Mouse (Mus musculus) stomach, embryonic 14.5 days (tissue): Measurements from ENCODE around the gene Dip2b. TPM values are rescaled to one million over a fixed set of nuclear protein-coding genes. Genes with fewer than 3 reads are reported as not detected.

Experiments
- ATAC-seq: fragments of 200-750 bp; cut with Nextera tagmentation; 2 replicates; pipeline ENCODE4 v1.8.0; 2017; ENCODE audit warnings: low read depth, moderate TSS enrichment; ENCODE audit not compliant: insufficient number of reproducible peaks, insufficient read depth, low FRiP score
- H3K27ac ChIP-seq: fragments of 300-500 bp; sonication (generic); 2 replicates; pipeline ENCODE4 v1.5.1; 2014; ENCODE audit warnings: mild to moderate bottlenecking, low read length, moderate library complexity, mixed read lengths
- H3K27me3 ChIP-seq: fragments of 300-500 bp; sonication (generic); 2 replicates; pipeline ENCODE4 v1.6.1; 2014; ENCODE audit warnings: low read length, control low read depth, mixed read lengths; ENCODE audit not compliant: control insufficient read depth, insufficient read depth
- H3K36me3 ChIP-seq: fragments of 300-500 bp; sonication (generic); 2 replicates; pipeline ENCODE4 v1.6.1; 2014; ENCODE audit warnings: mild to moderate bottlenecking, control low read depth, low read length, moderate library complexity, mixed read lengths; ENCODE audit not compliant: control insufficient read depth, insufficient read depth
- H3K4me1 ChIP-seq: fragments of 300-500 bp; sonication (generic); 2 replicates; pipeline ENCODE4 v1.6.1; 2014; ENCODE audit warnings: low read length, control low read depth, mixed read lengths; ENCODE audit not compliant: control insufficient read depth, insufficient read depth
- H3K4me2 ChIP-seq: fragments of 300-500 bp; sonication (generic); replicated peaks from 2 replicates; pipeline ENCODE4 v1.6.1; 2014; ENCODE audit warnings: low read depth, low read length, control low read depth
- H3K4me3 ChIP-seq: fragments of 300-500 bp; sonication (generic); 2 replicates; pipeline ENCODE4 v1.5.1; 2014; ENCODE audit warnings: low read depth, low read length, control low read depth
- H3K9ac ChIP-seq: fragments of 300-500 bp; sonication (generic); replicated peaks from 2 replicates; pipeline ENCODE4 v1.6.1; 2014; ENCODE audit warnings: low read depth, mild to moderate bottlenecking, control low read depth, low read length, moderate library complexity, mixed read lengths
- H3K9me3 ChIP-seq: fragments of 300-500 bp; sonication (generic); 2 replicates; pipeline ENCODE4 v1.6.1; 2016; ENCODE audit warnings: low read depth, low read length, control low read depth; ENCODE audit not compliant: control insufficient read depth
- WGBS: fragments of 180-500 bp; shearing (Covaris S2); extraction: QIAGEN DNeasy Blood & Tissue Kit; methylation state at CpG from one replicate; pipeline ENCODE4 v1.1.7; 2014; 5-methylcytosine and 5-hydroxymethylcytosine counted together
- polyA plus RNA-seq: library from polyadenylated mRNA; unstranded; fragments of >200 nt; fragmentation: Nextera tagmentation; extraction: Ambion mirVana; gene quantifications from 2 replicates; pipeline ENCODE4 v1.2.1, GENCODE M21; 2014

Dip2b gene
- polyA plus RNA-seq, 1 experiment from 2014 or later = 18.2 TPM

DNA sequence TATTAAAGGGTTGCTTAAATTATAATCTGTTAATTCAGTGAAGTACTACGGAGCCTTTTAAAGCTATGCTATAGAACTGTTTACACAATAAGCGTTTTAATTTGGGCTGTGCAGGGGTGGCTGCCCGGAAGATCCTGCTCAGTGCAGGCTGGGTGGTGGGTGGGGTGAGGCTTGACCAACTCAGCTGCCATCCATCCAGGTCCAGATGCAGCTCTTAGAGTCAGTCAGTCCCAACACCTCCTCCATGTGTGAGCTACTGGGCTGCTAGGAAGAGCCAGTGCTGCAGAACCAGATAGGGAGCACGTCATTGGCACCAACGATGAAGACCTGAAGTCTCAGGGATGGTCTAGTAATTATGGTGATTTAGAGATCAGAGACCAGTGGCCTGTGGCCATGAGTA, 101.2 kb downstream of the Dip2b start:
- no peak for ATAC-seq
- no peak overlapping the region for H3K27ac ChIP-seq
- H3K36me3 ChIP-seq = no peaks in the 10 kb centered on the region; the same call in 1 of the 2 replicates
- no peak overlapping the region for H3K4me2 ChIP-seq
- H3K9ac ChIP-seq = no peak overlapping the region
- no peaks in the 10 kb centered on the region for H3K27me3 ChIP-seq
- WGBS = 79% methylated on average over 5 of the region's 5 CpGs
- no peak overlapping the region for H3K4me3 ChIP-seq
- H3K4me1 ChIP-seq = no peaks in the 10 kb centered on the region
- H3K9me3 ChIP-seq = no peaks in the 10 kb centered on the region

DNA sequence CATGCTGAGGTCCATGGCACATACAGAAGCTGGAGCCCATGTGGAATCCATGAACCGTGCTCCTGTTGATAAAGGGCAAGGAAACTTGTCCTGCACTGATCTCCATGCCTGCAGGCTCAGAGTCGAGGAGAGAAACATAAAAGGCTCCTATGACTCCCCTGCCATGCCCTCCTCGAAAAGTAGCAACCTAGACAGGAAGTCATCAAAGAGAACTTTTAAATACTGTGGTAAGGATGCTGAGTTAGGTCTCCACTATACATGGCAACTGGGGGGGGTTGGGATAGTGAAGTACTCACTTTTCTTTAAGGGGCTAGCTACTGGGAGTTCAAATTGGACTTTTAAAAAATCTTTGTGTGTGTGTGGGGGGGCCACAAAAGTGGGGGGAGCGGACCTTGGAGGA, 102.0 kb downstream of the Dip2b start:
- no peak overlapping the region for H3K4me3 ChIP-seq
- no peaks in the 10 kb centered on the region for H3K27me3 ChIP-seq
- no peak overlapping the region for H3K27ac ChIP-seq
- no peaks in the 10 kb centered on the region; the same call in 1 of the 2 replicates for H3K36me3 ChIP-seq
- ATAC-seq = no peak
- no peak overlapping the region for H3K4me2 ChIP-seq
- no peak overlapping the region for H3K9ac ChIP-seq
- H3K4me1 ChIP-seq = no peaks in the 10 kb centered on the region; the same call in 1 of the 2 replicates
- WGBS = 70% methylated on average over 4 of the region's 4 CpGs
- no peaks in the 10 kb centered on the region for H3K9me3 ChIP-seq

DNA sequence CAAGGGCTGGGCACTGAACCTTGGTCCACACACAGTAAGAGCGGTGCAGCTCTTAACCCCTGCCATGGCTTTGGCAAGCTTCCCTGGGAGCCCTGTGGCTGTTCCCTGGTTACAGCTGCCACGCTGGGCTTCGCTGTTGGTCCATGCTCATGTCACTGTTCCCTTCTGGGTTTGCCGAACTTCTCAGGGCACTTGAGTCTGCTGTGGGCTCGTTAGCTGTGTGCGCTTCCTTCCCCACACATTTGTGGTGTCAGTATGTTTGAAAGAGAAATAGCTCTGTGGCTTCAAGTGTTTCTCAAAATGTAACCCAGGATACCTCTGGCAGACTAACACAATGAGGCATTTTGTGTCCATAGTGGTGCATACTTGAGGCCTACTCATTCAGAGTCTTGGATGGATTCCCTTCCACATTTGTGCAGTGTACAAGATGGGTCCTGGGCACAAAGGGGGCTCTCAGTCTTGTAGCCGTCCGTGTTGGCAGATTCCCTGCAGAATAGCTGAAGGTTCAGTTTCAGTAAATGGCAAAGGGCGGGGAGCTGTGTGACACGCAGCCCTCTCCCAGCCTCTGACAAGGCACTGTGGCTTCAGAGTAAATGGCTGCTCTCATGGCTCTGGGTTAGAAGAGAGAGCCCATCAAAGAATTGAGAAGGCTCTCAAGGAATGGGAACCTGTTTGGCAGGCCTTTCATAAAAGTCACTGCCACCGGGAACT, 104.8 kb downstream of the Dip2b start:
- WGBS = 82% methylated on average over 11 of the region's 11 CpGs
- no peaks in the 10 kb centered on the region for H3K9me3 ChIP-seq
- no peaks in the 10 kb centered on the region for H3K27me3 ChIP-seq
- H3K36me3 ChIP-seq = no peaks in the 10 kb centered on the region; the same call in 1 of the 2 replicates
- no peak overlapping the region for H3K4me2 ChIP-seq
- H3K4me3 ChIP-seq = no peak overlapping the region
- no peak overlapping the region for H3K9ac ChIP-seq
- ATAC-seq = no peak
- H3K4me1 ChIP-seq = no peaks in the 10 kb centered on the region; the same call in 1 of the 2 replicates
- H3K27ac ChIP-seq = no peak overlapping the region

DNA sequence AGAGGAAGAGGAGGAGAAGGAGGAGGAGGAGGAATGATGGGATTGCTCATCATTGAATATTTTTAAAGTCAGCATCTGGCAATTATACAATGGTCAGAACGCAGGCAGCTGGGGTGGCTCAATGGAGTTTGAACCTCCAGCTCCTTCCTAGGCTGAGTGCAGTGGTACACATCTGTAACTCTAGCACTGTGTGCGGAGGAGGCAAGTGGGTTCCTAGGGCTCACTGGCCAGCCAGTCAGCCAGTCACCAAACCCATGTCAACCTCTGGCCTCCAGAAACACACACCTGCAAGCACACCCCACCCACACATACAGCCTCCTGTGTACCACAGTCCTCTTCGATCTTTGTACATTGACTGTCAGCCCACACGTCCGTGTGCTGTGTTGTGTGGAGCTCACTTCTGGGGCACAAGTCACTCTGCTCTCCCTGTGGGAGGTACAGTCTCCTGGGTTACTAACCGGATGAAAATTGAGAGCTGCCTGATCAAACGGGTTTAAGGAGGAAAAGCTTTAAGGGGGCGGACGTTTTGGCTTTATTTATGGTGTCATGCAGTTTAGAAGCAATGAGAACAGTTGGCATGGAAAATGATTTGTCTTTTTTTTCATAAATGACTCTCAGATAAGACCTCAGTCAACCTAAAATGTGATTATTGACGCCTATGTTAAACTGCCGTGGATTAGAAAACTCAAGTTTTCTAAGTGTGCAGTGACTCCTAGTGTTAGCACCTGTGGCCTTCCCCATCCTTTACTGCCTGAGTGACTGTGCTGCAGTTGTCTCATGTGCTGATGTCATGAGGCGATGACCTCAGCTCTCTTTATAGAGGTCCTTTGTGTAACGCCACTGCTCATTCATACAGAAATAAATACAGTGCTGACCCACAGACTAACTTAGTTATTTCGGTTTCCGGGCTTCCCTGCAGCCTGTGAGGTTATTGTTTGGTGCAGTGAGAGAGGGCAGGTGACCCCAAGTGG, 106.7 kb downstream of the Dip2b start:
- H3K9ac ChIP-seq = no peak overlapping the region
- 57% methylated on average over 15 of the region's 15 CpGs for WGBS
- H3K4me3 ChIP-seq = no peak overlapping the region
- H3K4me1 ChIP-seq = no peaks in the 10 kb centered on the region; the same call in 1 of the 2 replicates
- no peaks in the 10 kb centered on the region for H3K9me3 ChIP-seq
- no peak overlapping the region for H3K27ac ChIP-seq
- H3K36me3 ChIP-seq = no peaks in the 10 kb centered on the region; the same call in 1 of the 2 replicates
- no peaks in the 10 kb centered on the region for H3K27me3 ChIP-seq
- no peak for ATAC-seq
- no peak overlapping the region for H3K4me2 ChIP-seq

DNA sequence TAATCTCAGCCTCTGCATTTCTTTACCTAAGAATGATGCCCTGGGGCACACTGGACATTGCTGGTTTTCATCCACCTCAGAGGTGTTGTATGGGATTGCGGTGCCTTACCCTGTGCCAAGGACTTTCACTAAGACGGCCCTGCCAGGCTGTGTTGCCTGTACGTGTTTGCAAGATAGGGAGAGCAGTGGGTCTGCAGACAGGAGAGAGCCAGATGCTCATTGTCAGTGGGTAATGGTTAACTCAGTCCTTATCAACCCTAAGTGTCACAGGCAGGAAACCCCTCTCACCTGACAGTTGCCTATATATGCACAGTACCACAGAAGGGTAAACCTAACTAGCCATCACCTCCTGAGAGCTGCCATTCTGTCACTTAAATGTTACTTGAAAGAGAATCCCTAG, 107.5 kb downstream of the Dip2b start:
- Histone ChIP-seq H3K4me3 (no peak overlapping the region), H3K27ac (no peak overlapping the region), H3K4me1 (no peaks in the 10 kb centered on the region; the same call in 1 of the 2 replicates), H3K4me2 (no peak overlapping the region), H3K9ac (no peak overlapping the region), H3K9me3 (no peaks in the 10 kb centered on the region), H3K36me3 (no peaks in the 10 kb centered on the region; the same call in 1 of the 2 replicates), H3K27me3 (no peaks in the 10 kb centered on the region)
- WGBS = 71% methylated on average over 3 of the region's 3 CpGs
- ATAC-seq = no peak

DNA sequence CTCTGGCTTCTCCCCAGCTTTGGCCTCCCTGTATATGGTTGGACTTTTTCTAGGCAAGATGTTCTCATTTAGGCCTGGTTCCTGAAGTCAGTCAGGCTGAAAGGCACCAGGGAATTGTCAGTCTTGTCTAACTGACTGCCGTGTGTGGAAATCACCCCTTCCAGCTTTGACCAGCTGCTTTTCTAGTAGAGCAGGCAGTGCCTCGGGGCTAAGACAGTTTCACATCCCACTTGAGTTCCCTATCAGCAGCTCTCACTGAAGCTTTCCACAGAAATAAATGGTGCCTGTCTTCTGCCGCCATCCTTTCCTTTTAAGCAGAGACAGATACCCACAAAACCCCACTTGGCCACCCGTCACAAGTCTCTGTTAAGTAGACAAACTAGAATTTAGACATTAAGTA, 112.1 kb downstream of the Dip2b start:
- H3K9ac ChIP-seq = no peak overlapping the region
- no peaks in the 10 kb centered on the region for H3K9me3 ChIP-seq
- H3K4me3 ChIP-seq = no peak overlapping the region
- no peak overlapping the region for H3K4me2 ChIP-seq
- H3K36me3 ChIP-seq = peaks cover 14% of the 10 kb centered on the region; the same call in 1 of the 2 replicates
- H3K27me3 ChIP-seq = no peaks in the 10 kb centered on the region
- no peaks in the 10 kb centered on the region for H3K4me1 ChIP-seq
- no peak overlapping the region for H3K27ac ChIP-seq
- WGBS = 70% methylated on average over 4 of the region's 4 CpGs
- ATAC-seq = no peak

DNA sequence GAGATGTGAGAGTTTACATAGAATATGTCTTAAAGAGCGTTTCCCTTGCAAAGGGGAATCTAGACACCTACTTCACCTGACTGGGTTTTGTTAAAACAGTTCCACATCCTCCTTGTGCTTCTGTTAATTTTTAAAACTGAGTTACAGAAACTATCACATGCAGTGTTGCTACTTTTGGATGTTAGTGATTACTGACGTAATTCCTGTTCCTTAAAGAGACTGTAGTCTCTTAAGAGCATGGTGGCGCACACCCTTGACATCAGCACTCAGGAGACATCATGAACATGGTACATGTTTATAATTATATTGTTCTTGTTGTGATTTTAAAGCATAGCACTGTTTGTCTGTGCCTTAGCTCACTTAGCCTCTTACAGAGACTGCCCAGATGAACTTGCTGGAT, 113.9 kb downstream of the Dip2b start:
- no peak overlapping the region for H3K4me3 ChIP-seq
- 93% methylated on average over 3 of the region's 3 CpGs for WGBS

DNA sequence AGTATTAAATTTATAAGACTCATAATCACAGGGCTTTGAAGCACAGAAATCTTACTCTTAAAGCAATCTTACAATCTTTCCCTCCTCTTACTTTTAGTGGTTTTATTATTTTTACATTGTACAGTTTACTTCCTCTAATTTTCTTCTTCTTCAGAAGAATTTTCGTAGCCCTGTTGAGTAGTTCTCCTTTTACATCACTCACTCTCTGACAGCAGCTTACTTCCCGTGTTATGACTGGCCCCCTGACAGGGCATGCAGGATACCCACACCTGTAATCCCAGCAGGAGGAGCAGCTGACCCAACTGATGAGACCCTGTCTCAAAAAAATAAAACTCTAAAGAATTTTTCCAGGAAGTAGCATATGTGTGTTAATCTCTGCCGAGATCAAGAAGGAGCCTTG, 114.6 kb downstream of the Dip2b start:
- H3K9me3 ChIP-seq = no peaks in the 10 kb centered on the region
- WGBS = 72% methylated on average over 3 of the region's 3 CpGs
- no peak overlapping the region for H3K4me3 ChIP-seq
- H3K27me3 ChIP-seq = no peaks in the 10 kb centered on the region
- H3K27ac ChIP-seq = no peak overlapping the region
- peaks cover 28% of the 10 kb centered on the region for H3K36me3 ChIP-seq
- no peak overlapping the region for H3K9ac ChIP-seq
- H3K4me2 ChIP-seq = no peak overlapping the region
- no peak for ATAC-seq
- H3K4me1 ChIP-seq = no peaks in the 10 kb centered on the region

More for the DNA sequence above, 113.9 kb downstream of the Dip2b start:
- Histone ChIP-seq H3K4me2 (no peak overlapping the region), H3K9ac (no peak overlapping the region), H3K36me3 (peaks cover 21% of the 10 kb centered on the region), H3K27me3 (no peaks in the 10 kb centered on the region), H3K27ac (no peak overlapping the region), H3K9me3 (no peaks in the 10 kb centered on the region), H3K4me1 (no peaks in the 10 kb centered on the region)
- ATAC-seq = no peak
